Mouse (Mus musculus): Measurements from ENCODE around the gene Olfr1251.
"Not testable (repeated sequence)": the region's sequence is repeated elsewhere in the genome, so short reads cannot be mapped to it uniquely, and the experiment has no call there.

Gene Olfr1251

DNA sequence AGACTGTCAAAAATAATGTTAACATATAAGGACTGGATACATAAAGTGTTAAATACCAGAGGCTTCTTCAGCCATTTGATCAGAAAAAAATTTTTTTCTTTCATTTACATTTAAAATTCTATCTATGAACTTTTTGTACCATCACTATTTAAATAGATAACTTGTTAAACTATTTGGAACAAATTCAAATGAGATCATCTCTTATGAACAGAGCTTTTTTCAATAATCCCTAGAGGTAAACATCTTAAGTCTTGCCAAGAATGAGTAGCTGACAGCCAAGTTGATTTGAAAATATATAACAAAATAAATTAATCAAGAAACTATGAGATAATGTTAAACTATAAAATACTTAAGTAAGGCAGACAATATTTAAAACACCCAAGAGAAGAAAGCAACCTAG, at the start of gene Olfr1251:
TSS of gene Olfr1251 (minus strand) at position 101 of the 400 bp plus-strand sequence.
- no peak for DNase-seq

DNA sequence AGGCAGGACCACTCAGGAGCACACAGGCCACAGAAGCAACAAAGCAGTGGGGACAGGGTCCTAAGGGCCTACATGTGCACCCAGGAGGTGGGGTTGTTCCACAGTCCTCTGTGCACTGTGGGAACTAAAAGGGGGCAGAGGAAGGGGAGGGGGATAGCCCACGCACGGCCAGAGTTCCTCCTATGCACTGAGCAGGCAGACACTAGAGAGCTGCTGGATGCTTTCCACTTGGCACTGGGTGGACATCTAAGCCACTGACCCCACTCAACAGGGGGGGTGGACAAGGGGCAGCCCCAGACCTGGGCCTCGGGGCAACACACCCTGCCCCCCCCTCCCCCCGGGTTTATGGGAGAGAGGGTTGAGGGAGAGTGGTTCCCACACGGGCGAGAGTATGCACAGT, 20.2 kb upstream of the Olfr1251 start:
- no peak for DNase-seq

DNA sequence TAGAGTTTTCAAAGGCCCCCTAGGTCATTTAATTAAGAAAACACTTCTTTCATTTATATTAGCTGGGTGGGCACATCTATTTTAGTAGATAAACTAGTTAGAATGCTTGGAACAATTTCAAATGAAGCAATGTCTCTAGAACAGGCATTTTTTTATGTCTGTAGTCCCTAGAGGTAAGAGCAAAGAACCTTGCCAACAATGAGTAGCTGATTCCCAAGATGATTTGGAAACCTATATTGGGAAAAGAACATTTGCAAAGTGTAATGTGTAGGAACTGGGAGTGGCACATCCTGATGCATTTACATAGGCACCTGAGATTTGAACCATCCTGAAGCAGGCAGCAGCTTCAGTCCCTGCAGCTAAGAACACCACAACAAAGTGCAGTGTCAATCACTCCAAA, 10.4 kb downstream of the Olfr1251 start, which contains the start of gene Olfr1250:
TSS of gene Olfr1250 (minus strand) at position 101 of the 400 bp plus-strand sequence.
- DNase-seq = no peak

DNA sequence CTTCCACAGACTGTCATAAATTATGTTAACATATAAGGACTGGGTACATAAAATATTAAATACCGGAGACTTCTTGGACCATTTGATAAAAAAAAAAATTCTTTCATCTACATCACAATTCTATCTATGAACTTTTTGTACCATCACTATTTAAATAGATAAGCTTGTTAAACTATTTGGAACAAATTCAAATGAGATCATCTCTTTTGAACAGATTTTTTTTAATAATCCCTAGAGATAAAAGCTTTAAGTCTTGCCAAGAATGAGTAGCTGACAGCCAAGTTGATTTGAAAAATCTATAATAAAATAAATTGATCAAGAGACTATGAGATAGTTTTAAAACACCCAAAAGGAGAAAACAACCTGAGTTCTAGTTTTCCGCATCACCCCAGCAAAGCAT, 36.9 kb downstream of the Olfr1251 start, which contains the start of gene Olfr1249:
TSS of gene Olfr1249 (minus strand) at position 101 of the 400 bp plus-strand sequence.
- DNase-seq = no peak

DNA sequence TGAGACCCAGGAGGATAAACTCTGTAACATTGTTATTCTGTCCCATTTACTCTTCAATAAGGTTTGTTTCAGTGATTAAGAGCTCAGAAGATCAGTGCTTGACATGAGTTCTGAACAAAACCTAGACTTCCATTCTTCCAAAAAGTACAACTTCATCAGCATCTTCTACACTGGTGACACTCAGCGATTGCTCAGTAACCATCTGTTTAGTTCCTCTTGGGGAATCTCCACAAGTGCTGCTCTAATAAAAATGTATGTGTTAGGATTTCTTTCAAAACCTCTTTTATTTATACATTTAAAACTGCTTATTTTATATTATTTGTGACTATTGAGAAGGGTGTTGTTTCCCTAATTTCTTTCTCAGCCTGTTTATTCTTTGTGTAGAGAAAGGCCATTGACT, 53.6 kb downstream of the Olfr1251 start, which contains the start of gene Olfr1248:
TSS of gene Olfr1248 (minus strand) at position 101 of the 400 bp plus-strand sequence.
- DNase-seq = not testable (repeated sequence)
